In genomic region chr11:62550227-62550685, GRCm38 (mm10) we compare ENCODE assay signal across 7 mouse cellular contexts. TPM values are rescaled to one million over a fixed set of nuclear protein-coding genes. Genes with fewer than 3 reads are reported as not detected.
DNase-seq lines count a peak whose midpoint lies in the region; ATAC-seq lines count a peak whose summit lies in the region.

No protein-coding gene starts in this region.

- ATAC-seq in forebrain, embryonic 14.5 days, result peak; percentile 25
- ATAC-seq in hindbrain, embryonic 14.5 days (ENCODE audit: low FRiP score), result no peak; the same call in 1 of the 2 replicates

- H3K9ac ChIP-seq in forebrain, embryonic 14.5 days (ENCODE audit: low read length), result peak overlapping the region; percentile 84
- H3K9ac ChIP-seq in hindbrain, embryonic 14.5 days, result peak overlapping the region; percentile 96

- H3K27me3 ChIP-seq in forebrain, embryonic 14.5 days (replicated peaks; ENCODE audit: control insufficient read depth, insufficient read depth, low read length), result no peaks in the 10 kb centered on the region
- no peaks in the 10 kb centered on the region for H3K27me3 ChIP-seq in hindbrain, embryonic 14.5 days (ENCODE audit: control insufficient read depth, insufficient read depth, low read length)

- H3K4me2 ChIP-seq in forebrain, embryonic 14.5 days (ENCODE audit: low read length), result peak overlapping the region; percentile 75
- H3K4me2 ChIP-seq in hindbrain, embryonic 14.5 days (replicated peaks), result peak overlapping the region; percentile 76

- H3K4me3 ChIP-seq in forebrain, embryonic 14.5 days (ENCODE audit: low read depth, low read length), result peak overlapping the region; percentile 46
- H3K4me3 ChIP-seq in hindbrain, embryonic 14.5 days (replicated peaks; ENCODE audit: low read length), result peak overlapping the region; percentile 70

- peaks cover 24% of the 10 kb centered on the region for H3K36me3 ChIP-seq in forebrain, embryonic 14.5 days (ENCODE audit: control insufficient read depth, insufficient read depth, low read length)
- peaks cover 23% of the 10 kb centered on the region for H3K36me3 ChIP-seq in hindbrain, embryonic 14.5 days (replicated peaks; ENCODE audit: control insufficient read depth, insufficient read depth)

- no peaks in the 10 kb centered on the region for H3K9me3 ChIP-seq in forebrain, embryonic 14.5 days (replicated peaks; ENCODE audit: control insufficient read depth, low read length)
- no peaks in the 10 kb centered on the region for H3K9me3 ChIP-seq in hindbrain, embryonic 14.5 days (ENCODE audit: control insufficient read depth, low read length)

- peak overlapping the region; percentile 95 for H3K27ac ChIP-seq in forebrain, embryonic 14.5 days (ENCODE audit: low read depth, low read length)
- H3K27ac ChIP-seq in hindbrain, embryonic 14.5 days, result peak overlapping the region; percentile 99

- peaks cover 22% of the 10 kb centered on the region for H3K4me1 ChIP-seq in forebrain, embryonic 14.5 days (ENCODE audit: control insufficient read depth, insufficient read depth, low read length)
- peaks cover 34% of the 10 kb centered on the region for H3K4me1 ChIP-seq in hindbrain, embryonic 14.5 days (replicated peaks; ENCODE audit: control insufficient read depth, insufficient read depth, low read length)

- 5% methylated on average over 11 of the region's 11 CpGs for WGBS in forebrain, embryonic 14.5 days
- 1% methylated on average over 11 of the region's 11 CpGs for WGBS in hindbrain, embryonic 14.5 days

- DNase-seq in Muller cell, postnatal 12 days (ENCODE audit: inconsistent ontology term), result peak; percentile 64
- DNase-seq in c-Kit-positive CD71-positive TER-119-positive erythroid progenitor cells, embryonic 14.5 days (ENCODE audit: low spot score), result peak; percentile 75
- peak; percentile 70 for DNase-seq in forebrain, embryonic 14.5 days (ENCODE audit: low spot score)
- DNase-seq in hindbrain, embryonic 14.5 days (ENCODE audit: low spot score), result peak; percentile 70
- peak; percentile 37 to 43 for DNase-seq in left cerebral cortex, adult 18-20 months (ENCODE audit: low spot score in 2 of 2)
- DNase-seq in lung, postnatal 36 days, result peak; percentile 92
- DNase-seq in right cerebral cortex, postnatal 10 days (ENCODE audit: low spot score in 2 of 2), result peak; percentile 58 to 69

RNA-seq across cellular contexts. Expression of gene Ubb, which starts 0.7 kb away (rescaled TPM):
- polyA plus RNA-seq in forebrain, embryonic 14.5 days (2014; fragmentation: Nextera tagmentation; extraction: Ambion mirVana), result 5,294 and 5,616 TPM in 2 replicates
- 4,396 and 4,426 TPM in 2 replicates for polyA plus RNA-seq in hindbrain, embryonic 14.5 days (2014; fragmentation: Nextera tagmentation; extraction: Ambion mirVana)
- 1,000 to 10,000 TPM; 1,699 to 1,805 TPM for total RNA-seq in left cerebral cortex, adult 18-20 months (2021)

RNA-seq across cellular contexts. Expression of gene Cenpv, which starts 11.2 kb away (rescaled TPM):
- 99.4 and 112 TPM in 2 replicates for polyA plus RNA-seq in forebrain, embryonic 14.5 days (2014; fragmentation: Nextera tagmentation; extraction: Ambion mirVana)
- polyA plus RNA-seq in hindbrain, embryonic 14.5 days (2014; fragmentation: Nextera tagmentation; extraction: Ambion mirVana), result 63.8 and 64.8 TPM in 2 replicates
- total RNA-seq in left cerebral cortex, adult 18-20 months (2021), result 10 to 100 TPM; 34.7 to 36.9 TPM

RNA-seq across cellular contexts. Expression of gene Trpv2, which starts 24.0 kb away (rescaled TPM):
- polyA plus RNA-seq in forebrain, embryonic 14.5 days (2014; fragmentation: Nextera tagmentation; extraction: Ambion mirVana), result 13.2 and 17.0 TPM in 2 replicates
- polyA plus RNA-seq in hindbrain, embryonic 14.5 days (2014; fragmentation: Nextera tagmentation; extraction: Ambion mirVana), result 22.6 and 28.2 TPM in 2 replicates
- total RNA-seq in left cerebral cortex, adult 18-20 months (2021), result 10 to 100 TPM; 21.1 to 21.2 TPM

Comparison
In these comparisons a context has a peak if more than half of its experiments do, and no peak if none do; other contexts are left out.
1. DNase-seq: peak in every context shown above with its lines; median percentile 92 in lung, postnatal 36 days; 75 in c-Kit-positive CD71-positive TER-119-positive erythroid progenitor cells, embryonic 14.5 days; 70 in forebrain, embryonic 14.5 days; 70 in hindbrain, embryonic 14.5 days; 64 in Muller cell, postnatal 12 days; 64 in right cerebral cortex, postnatal 10 days; 40 in left cerebral cortex, adult 18-20 months.